Mouse (Mus musculus) fibroblast of lung, adult 2 months (primary cell): ENCODE data around the gene Ccdc130.
A peak's percentile ranks its signal among the peaks of the same experiment; 100 is the strongest.

ENCODE experiments used
- DNase-seq: peaks from one replicate; pipeline ENCODE4 v3.0.0-alpha.2; 2011; ENCODE audit warnings: low read depth

The Ccdc130 gene

DNA sequence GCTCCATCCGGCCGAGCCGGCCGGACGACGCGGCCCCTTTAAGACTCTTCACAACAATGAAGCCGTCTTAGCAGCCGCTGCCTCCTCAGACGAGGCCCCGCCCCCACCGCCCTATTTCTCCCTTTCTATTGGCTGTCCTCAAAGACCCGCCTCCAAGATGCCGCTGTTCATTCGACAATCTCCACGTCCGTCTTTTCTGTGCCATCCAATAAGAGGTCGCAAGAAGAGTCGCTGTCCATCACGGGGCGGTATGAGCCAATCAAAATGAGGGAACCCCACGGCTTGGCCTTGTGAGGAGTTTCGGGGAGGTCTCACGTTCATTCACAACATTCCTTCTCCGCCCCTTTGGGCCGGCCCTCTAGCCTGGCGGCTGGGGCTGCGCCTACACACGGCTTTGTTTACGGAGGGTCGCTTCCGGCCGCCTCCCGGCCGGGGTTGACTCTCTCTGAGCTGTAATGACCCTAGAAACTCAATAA, 33.1 kb downstream of the Ccdc130 start, which contains the start of gene Zswim4:
TSS of gene Zswim4 (minus strand) at position 58 of the 476 bp plus-strand sequence.
- peak; percentile 99 for DNase-seq

DNA sequence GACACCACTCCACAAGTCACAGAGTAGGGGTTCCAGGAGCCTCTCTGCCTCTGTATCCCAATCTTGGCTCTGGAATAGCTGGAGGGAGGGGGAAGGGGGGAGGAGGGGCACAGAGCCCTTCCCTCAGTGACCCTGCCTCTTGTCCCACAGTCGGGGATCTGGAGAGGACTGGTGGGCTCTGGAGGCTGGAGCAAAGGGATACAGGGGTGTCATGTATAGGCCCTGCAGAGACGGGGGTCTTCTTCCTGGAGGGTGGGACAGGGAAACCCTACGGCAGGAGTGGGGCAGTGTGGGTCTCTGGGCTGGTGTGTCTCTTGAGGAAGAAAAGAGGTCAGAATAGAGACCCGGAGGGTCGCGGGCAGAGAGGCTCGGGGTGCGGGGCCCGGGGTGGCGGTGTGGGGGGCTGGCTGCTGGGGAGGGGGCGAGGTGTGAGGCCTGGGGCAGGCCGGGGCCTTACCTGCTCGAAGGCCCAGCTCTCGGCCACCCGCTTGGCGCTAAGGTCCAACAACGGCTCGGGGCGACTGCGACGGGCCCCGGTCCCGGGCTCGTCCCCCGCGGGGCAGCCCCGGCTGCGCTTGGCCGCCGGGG, 33.7 kb downstream of the Ccdc130 start:
- DNase-seq: no peak

- peak; percentile 45 for DNase-seq
These were observed 34.3 kb downstream of the Ccdc130 start for GRCm38 (mm10) chr8:84235746-84236409.

- DNase-seq: no peak
These were observed 37.1 kb downstream of the Ccdc130 start for GRCm38 (mm10) chr8:84233055-84233454.

DNA sequence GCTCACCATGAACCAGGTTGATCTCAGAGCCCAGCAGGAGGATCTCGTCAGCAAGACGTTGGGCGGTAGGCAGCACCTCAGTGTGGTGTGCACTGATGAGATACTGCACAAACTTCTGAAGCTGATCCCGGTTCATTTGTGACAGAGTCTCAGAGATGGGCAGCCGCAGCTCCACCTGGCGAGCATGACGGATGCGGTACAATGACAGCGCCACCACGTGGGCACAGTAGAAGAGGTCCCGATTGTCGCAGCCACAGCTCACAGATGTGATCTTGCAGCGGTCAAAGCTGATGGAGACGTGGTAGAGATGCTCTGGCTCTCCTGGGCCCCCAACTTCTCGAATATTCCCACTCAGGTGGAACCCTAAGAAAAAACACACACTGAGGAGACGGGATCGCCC, 39.4 kb downstream of the Ccdc130 start:
- no peak for DNase-seq

DNA sequence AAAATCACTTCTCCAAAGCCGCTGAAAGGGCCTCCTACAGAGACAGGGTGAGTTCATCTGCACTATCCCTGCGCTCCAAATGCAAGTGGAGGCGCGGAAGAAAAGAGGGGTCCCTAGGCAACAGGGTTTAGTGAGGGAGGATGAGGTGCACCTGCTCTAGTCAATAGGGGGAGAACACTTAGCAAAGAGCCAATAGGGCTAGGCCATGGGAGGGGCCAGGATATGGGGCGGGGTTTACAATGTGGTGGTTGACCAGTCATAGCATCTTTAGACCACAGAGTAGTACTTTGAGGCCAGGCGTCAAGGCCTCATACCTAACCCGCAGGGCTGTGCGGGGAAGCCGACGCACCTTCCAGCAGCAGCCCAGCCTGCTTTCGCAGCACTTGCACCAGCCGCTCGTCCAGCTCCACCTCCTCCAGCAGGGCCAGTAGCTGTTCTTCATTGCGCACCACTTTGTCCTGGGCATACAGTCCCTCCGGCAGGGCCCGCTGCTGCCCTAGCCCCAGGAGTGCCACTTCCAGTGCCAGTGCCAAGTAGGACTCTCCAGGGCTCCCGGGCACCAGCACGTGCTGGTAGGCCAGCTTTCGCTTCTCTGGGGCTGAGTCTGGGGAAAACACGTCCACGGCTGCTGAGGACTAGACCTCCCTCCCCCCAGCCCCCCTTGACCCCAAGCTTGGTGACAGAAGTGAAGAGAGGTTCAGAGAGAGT, 46.7 kb downstream of the Ccdc130 start:
- no peak for DNase-seq

- DNase-seq: no peak
These were observed 47.5 kb downstream of the Ccdc130 start for GRCm38 (mm10) chr8:84222566-84223165.

GRCm38 (mm10) chr8:84220105-84220504, 50.1 kb downstream of the Ccdc130 start:
- DNase-seq: no peak

DNA sequence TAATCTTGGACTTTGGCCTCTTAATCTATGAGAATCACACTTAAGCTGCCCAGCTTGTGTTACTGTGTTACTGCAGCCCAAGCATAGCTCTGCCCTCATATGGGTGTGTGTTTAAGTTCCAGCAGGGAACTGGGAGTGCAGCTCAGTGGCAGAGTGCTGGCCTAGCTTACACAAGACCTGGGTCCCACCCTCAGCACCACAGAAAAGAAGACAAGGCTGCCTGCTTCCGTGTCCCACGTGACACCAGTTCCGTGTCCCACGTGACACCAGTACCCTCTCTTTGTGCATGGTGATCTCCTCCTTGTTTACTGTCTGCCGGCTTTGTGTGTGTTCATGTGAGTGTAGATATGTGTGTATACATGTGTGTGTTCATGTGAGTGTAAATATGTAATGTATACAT, 52.0 kb downstream of the Ccdc130 start:
- no peak for DNase-seq

DNA sequence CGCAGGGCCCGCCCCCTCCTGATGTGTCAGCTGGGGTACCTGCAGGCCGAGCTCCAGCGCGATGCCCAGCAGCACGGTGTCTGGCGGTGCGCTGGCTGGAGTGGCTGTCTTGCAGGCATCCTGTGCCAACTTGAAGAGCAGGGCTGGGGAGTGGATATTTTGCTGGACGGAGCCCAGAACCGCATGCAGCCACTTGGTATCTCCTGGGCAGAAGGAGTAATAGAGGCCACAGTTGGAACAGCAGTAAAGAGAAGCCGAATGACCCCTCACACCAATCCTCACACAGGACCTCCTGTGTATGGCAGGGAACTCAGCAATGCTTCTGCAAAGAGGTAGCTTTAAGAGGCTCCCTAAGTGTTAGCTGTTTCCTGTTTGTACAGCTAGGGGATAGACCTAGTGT, 53.0 kb downstream of the Ccdc130 start:
- no peak for DNase-seq

GRCm38 (mm10) chr8:84213277-84213676, 56.9 kb downstream of the Ccdc130 start:
- no peak for DNase-seq

DNA sequence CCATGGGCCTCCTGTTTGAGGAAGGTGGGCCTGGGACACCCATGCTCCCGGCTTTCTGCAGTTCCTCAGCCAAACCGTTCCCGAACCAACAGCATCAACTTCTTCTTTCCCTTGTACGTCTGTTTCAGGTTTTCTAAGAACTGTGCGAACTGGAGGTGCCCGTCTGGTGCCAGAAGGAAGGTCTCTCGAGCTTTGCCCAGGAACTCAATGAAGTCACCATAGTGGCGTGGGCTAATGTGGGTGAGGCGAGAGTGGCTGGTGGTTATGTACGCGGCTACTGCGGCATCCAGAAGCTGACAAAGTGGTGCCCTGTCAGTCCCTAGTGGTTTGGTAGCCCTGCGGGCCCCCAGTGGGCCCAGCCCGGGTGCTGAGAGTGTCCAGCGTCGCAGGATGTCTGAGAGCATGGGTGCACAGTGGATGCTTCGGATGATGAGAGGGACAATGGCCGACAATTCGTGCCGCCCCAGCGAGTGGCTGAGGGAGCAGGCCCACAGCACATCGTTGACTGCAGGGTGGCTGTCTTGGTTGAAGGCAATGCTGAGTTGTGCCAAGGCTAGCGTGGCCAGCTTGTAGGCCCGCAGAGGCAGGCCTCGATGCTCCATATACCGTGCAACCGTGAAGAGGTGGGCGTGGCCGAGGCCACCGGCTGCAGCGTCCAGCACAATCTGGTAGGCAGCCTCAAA, 58.2 kb downstream of the Ccdc130 start:
- DNase-seq: no peak

DNA sequence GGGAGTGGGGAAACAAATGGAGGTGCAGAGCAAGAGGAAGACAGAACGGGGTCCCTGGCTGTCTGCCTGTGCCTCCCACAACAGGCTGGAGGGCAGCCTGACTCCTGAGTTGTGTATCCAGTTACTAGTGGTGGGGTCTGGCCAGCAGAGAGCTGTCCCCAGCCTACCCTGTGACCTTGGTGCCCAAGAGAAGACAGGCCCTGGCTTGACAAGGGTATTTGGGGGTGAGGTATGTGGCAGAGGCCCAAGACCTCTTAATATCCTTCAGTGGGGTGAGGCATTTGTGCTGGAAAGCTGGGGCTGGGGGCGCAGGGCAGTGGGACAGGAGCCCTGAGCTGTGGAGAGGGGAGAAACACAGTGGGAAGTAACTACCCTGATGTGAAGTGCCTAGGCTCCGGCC, 59.0 kb downstream of the Ccdc130 start:
- DNase-seq: no peak

- no peak for DNase-seq
These were observed 59.9 kb downstream of the Ccdc130 start for GRCm38 (mm10) chr8:84210167-84210791.

GRCm38 (mm10) chr8:84208381-84209380, 61.5 kb downstream of the Ccdc130 start:
- DNase-seq: no peak

DNA sequence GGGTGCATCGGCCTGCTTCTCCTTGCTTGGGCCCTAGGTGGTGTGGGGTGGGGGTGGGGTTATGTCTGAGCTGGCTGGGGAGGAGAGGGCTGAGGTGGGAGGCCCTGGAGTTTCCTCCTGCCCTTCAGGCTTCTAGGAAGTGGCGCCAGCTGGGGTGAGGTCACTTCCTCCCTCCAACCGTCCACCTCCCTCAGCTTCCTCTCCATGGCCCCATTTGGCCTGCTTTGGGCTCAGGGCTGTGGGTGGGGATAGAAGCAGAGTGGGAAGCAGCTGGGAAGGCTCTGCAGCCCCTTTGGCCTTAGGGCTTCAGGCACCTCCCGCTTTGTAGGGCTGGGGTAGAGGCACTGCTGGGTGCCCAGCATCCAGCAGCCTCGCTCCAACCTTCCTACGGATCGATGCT, 62.4 kb downstream of the Ccdc130 start:
- DNase-seq: no peak
